Mouse (Mus musculus): ENCODE data around the gene Mgat4b.
A peak's percentile ranks its signal among the peaks of the same experiment; 100 is the strongest.

Gene Mgat4b

GRCm38 (mm10) chr11:50200613-50201012 is 10.1 kb upstream of the Mgat4b start:
- DNase-seq (ENCODE audit: low spot score in 2 of 2), result no peak

GRCm38 (mm10) chr11:50201590-50201989 is 9.1 kb upstream of the Mgat4b start:
- DNase-seq (ENCODE audit: low spot score in 2 of 2), result no peak

GRCm38 (mm10) chr11:50203302-50203827 is 7.3 kb upstream of the Mgat4b start:
- DNase-seq (ENCODE audit: low spot score in 2 of 2), result no peak

GRCm38 (mm10) chr11:50205434-50205833 is 5.3 kb upstream of the Mgat4b start:
- DNase-seq (ENCODE audit: low spot score in 2 of 2), result no peak

GRCm38 (mm10) chr11:50206037-50206436 is 4.7 kb upstream of the Mgat4b start:
- no peak for DNase-seq (ENCODE audit: low spot score in 2 of 2)

- DNase-seq (ENCODE audit: low spot score in 2 of 2), result no peak
Observed at GRCm38 (mm10) chr11:50207344-50207743, 3.3 kb upstream of the Mgat4b start.

- no peak for DNase-seq (ENCODE audit: low spot score in 2 of 2)
Observed at GRCm38 (mm10) chr11:50208039-50208438, 2.7 kb upstream of the Mgat4b start.

- DNase-seq (ENCODE audit: low spot score in 2 of 2), result peak; percentile 95 to 96
Observed at GRCm38 (mm10) chr11:50210101-50210504, 587 bp upstream of the Mgat4b start.

GRCm38 (mm10) chr11:50211322-50212059 is 801 bp downstream of the Mgat4b start:
- peak in 1 of 2 experiments; percentile 33 for DNase-seq (ENCODE audit: low spot score in 2 of 2)

GRCm38 (mm10) chr11:50212060-50212739 is 1.5 kb downstream of the Mgat4b start:
- peak in 1 of 2 experiments; percentile 30 for DNase-seq (ENCODE audit: low spot score in 2 of 2)

- no peak for DNase-seq (ENCODE audit: low spot score in 2 of 2)
Observed at GRCm38 (mm10) chr11:50212848-50213758, 2.4 kb downstream of the Mgat4b start.

- DNase-seq (ENCODE audit: low spot score in 2 of 2), result no peak
Observed at GRCm38 (mm10) chr11:50214631-50215030, 3.9 kb downstream of the Mgat4b start.

GRCm38 (mm10) chr11:50215633-50216032 is 4.9 kb downstream of the Mgat4b start:
- no peak for DNase-seq (ENCODE audit: low spot score in 2 of 2)

- DNase-seq (ENCODE audit: low spot score in 2 of 2), result no peak
Observed at GRCm38 (mm10) chr11:50216724-50217366, 6.2 kb downstream of the Mgat4b start.

- no peak for DNase-seq (ENCODE audit: low spot score in 2 of 2)
Observed at GRCm38 (mm10) chr11:50217811-50218210, 7.1 kb downstream of the Mgat4b start.

- DNase-seq (ENCODE audit: low spot score in 2 of 2), result no peak
Observed at GRCm38 (mm10) chr11:50219833-50220232, 9.1 kb downstream of the Mgat4b start.

- no peak for DNase-seq (ENCODE audit: low spot score in 2 of 2)
Observed at GRCm38 (mm10) chr11:50222559-50223276, 12.0 kb downstream of the Mgat4b start.

- DNase-seq (ENCODE audit: low spot score in 2 of 2), result no peak
Observed at GRCm38 (mm10) chr11:50223783-50224662, 13.3 kb downstream of the Mgat4b start.

GRCm38 (mm10) chr11:50224671-50225530 is 14.2 kb downstream of the Mgat4b start:
- DNase-seq (ENCODE audit: low spot score in 2 of 2), result peak; percentile 88 to 90

All from right cerebral cortex, postnatal 10 days (tissue).